19 mouse cellular contexts compared by ENCODE assay signal in genomic region chr12:109444999-109445398, GRCm38 (mm10). TPM values are rescaled to one million over a fixed set of nuclear protein-coding genes. Genes with fewer than 3 reads are reported as not detected.
DNase-seq lines count a peak whose midpoint lies in the region; ATAC-seq lines count a peak whose summit lies in the region.
"Had no signal": no experiment of that assay in that cellular context is flagged by ENCODE, and none has a peak within 500 bp of the region (broad histone marks: within the 10 kb centered on the region; RNA-seq: fewer than 3 reads in every experiment).

No protein-coding gene starts in this region.

- H3K36me3 ChIP-seq in hindbrain, embryonic 12.5 days: no peaks in the 10 kb centered on the region
- H3K36me3 ChIP-seq in hindbrain, embryonic 14.5 days (replicated peaks; ENCODE audit: control insufficient read depth, insufficient read depth): no peaks in the 10 kb centered on the region
- no peaks in the 10 kb centered on the region for H3K36me3 ChIP-seq in limb, embryonic 13.5 days
- H3K36me3 ChIP-seq: heart, embryonic 15.5 days; intestine, embryonic 15.5 days; stomach, embryonic 15.5 days had no signal

- WGBS in hindbrain, embryonic 12.5 days: 57% methylated on average over 5 of the region's 5 CpGs
- WGBS in hindbrain, embryonic 14.5 days: 60% methylated on average over 5 of the region's 5 CpGs
- WGBS in limb, embryonic 13.5 days: 66% methylated on average over 5 of the region's 5 CpGs

- no peak for DNase-seq in hindbrain, embryonic 14.5 days (ENCODE audit: low spot score)
- DNase-seq in 3T3-L1 (ENCODE audit: low read depth, low spot score): peak; percentile 56
- no peak for DNase-seq in cerebellum, adult 11 months
- DNase-seq in kidney, postnatal 36 days: no peak
- DNase-seq: adrenal gland, postnatal 10 days; cerebellum, postnatal 10 days; gastrocnemius, postnatal 36 days; heart, postnatal 4 days; kidney, postnatal 4 days; thymus, adult 2 months had no signal

- no peaks in the 10 kb centered on the region for H3K9me3 ChIP-seq in hindbrain, embryonic 12.5 days (replicated peaks)
- H3K9me3 ChIP-seq in hindbrain, embryonic 14.5 days (ENCODE audit: control insufficient read depth, low read length): no peaks in the 10 kb centered on the region
- no peaks in the 10 kb centered on the region for H3K9me3 ChIP-seq in limb, embryonic 13.5 days
- H3K9me3 ChIP-seq: heart, embryonic 15.5 days; intestine, embryonic 15.5 days; stomach, embryonic 15.5 days had no signal

- no peak overlapping the region for H3K9ac ChIP-seq in hindbrain, embryonic 12.5 days
- no peak overlapping the region for H3K9ac ChIP-seq in hindbrain, embryonic 14.5 days
- no peak overlapping the region for H3K9ac ChIP-seq in limb, embryonic 13.5 days
- H3K9ac ChIP-seq: heart, embryonic 15.5 days; intestine, embryonic 15.5 days; liver, embryonic 14.5 days; stomach, embryonic 15.5 days had no signal

- H3K27ac ChIP-seq in hindbrain, embryonic 12.5 days: 0 out of 2 replicates have a peak overlapping the region, but pooled peaks have one; percentile 23
- H3K27ac ChIP-seq in hindbrain, embryonic 14.5 days: no peak overlapping the region
- H3K27ac ChIP-seq in limb, embryonic 13.5 days: 0 out of 2 replicates have a peak overlapping the region, but pooled peaks have one; percentile 10
- H3K27ac ChIP-seq: heart, embryonic 15.5 days; liver, embryonic 14.5 days; macrophage; stomach, embryonic 15.5 days had no signal

- peaks cover 54% of the 10 kb centered on the region for H3K4me1 ChIP-seq in hindbrain, embryonic 12.5 days
- peaks cover 41% of the 10 kb centered on the region for H3K4me1 ChIP-seq in hindbrain, embryonic 14.5 days (replicated peaks; ENCODE audit: control insufficient read depth, insufficient read depth, low read length)
- H3K4me1 ChIP-seq in limb, embryonic 13.5 days: peaks cover 75% of the 10 kb centered on the region

- no peak overlapping the region for H3K4me3 ChIP-seq in hindbrain, embryonic 12.5 days
- H3K4me3 ChIP-seq in hindbrain, embryonic 14.5 days (replicated peaks; ENCODE audit: low read length): no peak overlapping the region
- H3K4me3 ChIP-seq in limb, embryonic 13.5 days: no peak overlapping the region
- H3K4me3 ChIP-seq: heart, embryonic 15.5 days; intestine, embryonic 15.5 days; stomach, embryonic 15.5 days had no signal

- ATAC-seq in hindbrain, embryonic 12.5 days (ENCODE audit: low FRiP score): no peak
- no peak for ATAC-seq in hindbrain, embryonic 14.5 days (ENCODE audit: low FRiP score)
- peak; percentile 15 for ATAC-seq in activated CD4-positive, CD25-positive, alpha-beta regulatory T cell, adult 4 months
- ATAC-seq in limb, embryonic 13.5 days (ENCODE audit: low FRiP score, low read depth): no peak

- H3K4me2 ChIP-seq in hindbrain, embryonic 12.5 days (replicated peaks): no peak overlapping the region
- no peak overlapping the region for H3K4me2 ChIP-seq in hindbrain, embryonic 14.5 days (replicated peaks)
- H3K4me2 ChIP-seq in limb, embryonic 13.5 days (replicated peaks): no peak overlapping the region
- H3K4me2 ChIP-seq: heart, embryonic 15.5 days; stomach, embryonic 15.5 days had no signal

- H3K27me3 ChIP-seq in hindbrain, embryonic 12.5 days: peaks cover 71% of the 10 kb centered on the region
- H3K27me3 ChIP-seq in hindbrain, embryonic 14.5 days (ENCODE audit: control insufficient read depth, insufficient read depth, low read length): peaks cover 40% of the 10 kb centered on the region
- peaks cover 6% of the 10 kb centered on the region; the same call in 1 of the 2 replicates for H3K27me3 ChIP-seq in limb, embryonic 13.5 days
- H3K27me3 ChIP-seq: intestine, embryonic 15.5 days had no signal

RNA-seq across cellular contexts. Expression of gene Dlk1, which starts 7.6 kb away (rescaled TPM):
- 140 and 145 TPM in 2 replicates for polyA plus RNA-seq in hindbrain, embryonic 12.5 days (2016; fragmentation: Nextera tagmentation; extraction: Ambion mirVana)
- 62.6 and 73.4 TPM in 2 replicates for polyA plus RNA-seq in hindbrain, embryonic 14.5 days (2014; fragmentation: Nextera tagmentation; extraction: Ambion mirVana)
- polyA plus RNA-seq in activated CD4-positive, CD25-positive, alpha-beta regulatory T cell, adult 4 months (2017; shearing (Covaris generic)): not detected
- polyA plus RNA-seq in limb, embryonic 13.5 days (2015; fragmentation: Nextera tagmentation; extraction: Ambion mirVana): 367 and 395 TPM in 2 replicates
- polyA plus RNA-seq: C2C12, macrophage had no signal

Comparison
In these comparisons a context has a peak if more than half of its experiments do, and no peak if none do; other contexts are left out.
1. RNA of gene Dlk1, which starts 7.6 kb away (polyA plus RNA-seq): 367 to 395 TPM in limb, embryonic 13.5 days, 140 to 145 TPM in hindbrain, embryonic 12.5 days and 62.6 to 73.4 TPM in hindbrain, embryonic 14.5 days; not detected in activated CD4-positive, CD25-positive, alpha-beta regulatory T cell, adult 4 months; every median in the first group is over 10 times any median in the second.